Mouse (Mus musculus): ENCODE results near the gene Cdh24. TPM values are rescaled to one million over a fixed set of nuclear protein-coding genes. Genes with fewer than 3 reads are reported as not detected.

Gene Cdh24
- polyA plus RNA-seq, 1 experiment from 2014 or later: 0.25 TPM

MicroRNA genes within 50 kb of the gene (microRNA counts, 519-probe panel; counts per million panel counts)
- microRNA mmu-miR-686: 114 counts per million

Small RNA genes within 50 kb of the gene (microRNA-seq; reads per million reads assigned to microRNA genes)
- gene Mir686 (not detected), gene Mir6948 (not detected)

Other genes with a start within 250 kb of the Cdh24 start
- gene Slc7a7, start 223.6 kb downstream of the Cdh24 start, polyA plus RNA-seq (2015; fragmentation: Nextera tagmentation; extraction: Ambion mirVana): 8.6 and 10.3 TPM in 2 replicates
- gene Mrpl52, start 214.5 kb downstream of the Cdh24 start, polyA plus RNA-seq (2015; fragmentation: Nextera tagmentation; extraction: Ambion mirVana): 244 and 265 TPM in 2 replicates
- gene Mmp14, start 209.8 kb downstream of the Cdh24 start, polyA plus RNA-seq (2015; fragmentation: Nextera tagmentation; extraction: Ambion mirVana): 19.8 and 23.2 TPM in 2 replicates
- gene Lrp10, start 177.2 kb downstream of the Cdh24 start, polyA plus RNA-seq (2015; fragmentation: Nextera tagmentation; extraction: Ambion mirVana): 18.4 and 21.2 TPM in 2 replicates
- 0.06 and 0.12 TPM in 2 replicates for gene Rem2, start 165.3 kb downstream of the Cdh24 start, polyA plus RNA-seq (2015; fragmentation: Nextera tagmentation; extraction: Ambion mirVana)
- 41.6 and 48.9 TPM in 2 replicates for gene Prmt5, start 123.8 kb downstream of the Cdh24 start, polyA plus RNA-seq (2015; fragmentation: Nextera tagmentation; extraction: Ambion mirVana)
- gene Haus4, start 86.7 kb downstream of the Cdh24 start, polyA plus RNA-seq (2015; fragmentation: Nextera tagmentation; extraction: Ambion mirVana): 45.6 and 47.5 TPM in 2 replicates
- gene Ajuba, start 63.8 kb downstream of the Cdh24 start, polyA plus RNA-seq (2015; fragmentation: Nextera tagmentation; extraction: Ambion mirVana): 3.9 and 4.4 TPM in 2 replicates
- gene 4931414P19Rik, start 35.4 kb downstream of the Cdh24 start, polyA plus RNA-seq (2015; fragmentation: Nextera tagmentation; extraction: Ambion mirVana): 2.7 and 3.0 TPM in 2 replicates
- 262 and 266 TPM in 2 replicates for gene Psmb5, start 23.3 kb downstream of the Cdh24 start, polyA plus RNA-seq (2015; fragmentation: Nextera tagmentation; extraction: Ambion mirVana)
- not detected in 2 replicates for gene Psmb11, start 19.9 kb downstream of the Cdh24 start, polyA plus RNA-seq (2015; fragmentation: Nextera tagmentation; extraction: Ambion mirVana)
- not detected in 2 replicates for gene Gm17606, start 412 bp downstream of the Cdh24 start, polyA plus RNA-seq (2015; fragmentation: Nextera tagmentation; extraction: Ambion mirVana)
- gene 1700123O20Rik, start 44.9 kb upstream of the Cdh24 start, polyA plus RNA-seq (2015; fragmentation: Nextera tagmentation; extraction: Ambion mirVana): 46.3 and 51.6 TPM in 2 replicates
- gene Acin1, start 45.6 kb upstream of the Cdh24 start, polyA plus RNA-seq (2015; fragmentation: Nextera tagmentation; extraction: Ambion mirVana): 62.5 and 68.7 TPM in 2 replicates
- 0.03 and 0.05 TPM in 2 replicates for gene Gm29776, start 57.5 kb upstream of the Cdh24 start, polyA plus RNA-seq (2015; fragmentation: Nextera tagmentation; extraction: Ambion mirVana)
- 3.4 and 3.5 TPM in 2 replicates for gene Cebpe, start 70.8 kb upstream of the Cdh24 start, polyA plus RNA-seq (2015; fragmentation: Nextera tagmentation; extraction: Ambion mirVana)
- 2.1 and 3.6 TPM in 2 replicates for gene Slc7a8, start 140.6 kb upstream of the Cdh24 start, polyA plus RNA-seq (2015; fragmentation: Nextera tagmentation; extraction: Ambion mirVana)
- not detected in 2 replicates for gene Rnf212b, start 172.8 kb upstream of the Cdh24 start, polyA plus RNA-seq (2015; fragmentation: Nextera tagmentation; extraction: Ambion mirVana)
- 2.2 TPM in 2 replicates for gene Homez, start 229.6 kb upstream of the Cdh24 start, polyA plus RNA-seq (2015; fragmentation: Nextera tagmentation; extraction: Ambion mirVana)
- gene Ppp1r3e, start 236.2 kb upstream of the Cdh24 start, polyA plus RNA-seq (2015; fragmentation: Nextera tagmentation; extraction: Ambion mirVana): 0.41 and 0.50 TPM in 2 replicates
- gene Bcl2l2, start 242.0 kb upstream of the Cdh24 start, polyA plus RNA-seq (2015; fragmentation: Nextera tagmentation; extraction: Ambion mirVana): 0.57 and 0.62 TPM in 2 replicates
- 0.09 TPM in 1 of 2 replicates, not detected in the other for gene Gm20521, start 242.1 kb upstream of the Cdh24 start, polyA plus RNA-seq (2015; fragmentation: Nextera tagmentation; extraction: Ambion mirVana)

Measured in liver, embryonic 13.5 days (tissue).